Mouse (Mus musculus): Measurements from ENCODE around the gene Angptl2. TPM values are rescaled to one million over a fixed set of nuclear protein-coding genes. Genes with fewer than 3 reads are reported as not detected.

Gene Angptl2
- polyA plus RNA-seq, 1 experiment from 2014 or later = 17.9 TPM

DNA sequence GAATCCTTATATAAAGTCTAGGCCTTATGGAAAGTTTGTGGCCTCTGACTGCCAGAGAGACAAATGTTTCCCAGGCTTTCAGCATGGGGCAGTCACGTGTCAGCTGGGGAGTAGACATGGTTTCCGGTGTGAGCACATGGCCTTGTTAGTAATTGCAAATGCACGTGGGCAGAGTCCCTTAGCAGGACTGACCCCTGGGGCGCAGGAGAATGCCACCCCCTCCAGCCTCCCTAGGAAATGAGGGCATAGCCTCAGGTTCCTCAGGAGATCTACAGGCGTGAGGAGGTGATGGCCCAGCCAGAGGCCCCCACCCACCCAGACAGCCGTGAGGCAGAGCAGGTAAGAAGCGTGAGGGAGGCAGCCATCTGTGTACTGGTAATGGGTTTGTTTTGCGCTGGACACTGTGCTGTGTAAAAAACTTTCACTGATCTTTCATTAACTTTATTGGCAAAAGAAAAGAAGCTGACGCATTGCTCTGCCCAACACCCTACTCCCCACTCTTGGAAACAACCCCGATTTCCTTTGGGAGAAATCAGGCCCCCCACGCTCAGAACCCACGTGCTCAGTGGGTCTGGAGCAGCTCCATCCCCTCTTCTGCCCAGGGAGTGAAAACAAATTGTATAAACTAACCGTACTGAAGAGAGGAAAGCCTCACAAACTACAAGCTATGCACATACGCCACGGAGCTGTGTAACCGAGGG lies 35.8 kb upstream of the Angptl2 start:
- ATAC-seq (ENCODE audit: low FRiP score) = peak; percentile 17; the same call in 1 of the 2 replicates

DNA sequence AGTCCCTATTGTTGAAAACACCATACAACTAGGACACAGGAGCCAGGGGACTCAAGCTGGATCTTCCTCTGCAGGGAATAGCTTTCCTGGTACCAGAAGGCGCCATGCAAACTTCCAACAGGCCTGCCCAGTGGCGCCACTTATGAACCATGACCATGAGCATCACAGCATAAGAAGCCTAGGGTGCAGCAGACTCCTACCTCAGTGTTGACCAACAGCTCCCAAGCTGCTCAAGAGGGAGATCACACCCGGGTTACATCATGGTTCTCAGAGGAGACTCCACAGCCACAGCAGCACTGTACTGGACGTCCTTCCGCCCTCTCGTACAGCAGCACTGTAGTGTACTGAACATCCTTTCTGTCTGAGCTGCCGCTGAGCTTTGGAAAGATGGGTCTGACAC lies 32.5 kb upstream of the Angptl2 start:
- Histone ChIP-seq H3K36me3 (no peaks in the 10 kb centered on the region), H3K9me3 (no peaks in the 10 kb centered on the region), H3K9ac (no peak overlapping the region), H3K4me2 (no peak overlapping the region), H3K4me1 (replicated peaks) (peaks cover 33% of the 10 kb centered on the region), H3K27me3 (no peaks in the 10 kb centered on the region), H3K27ac (no peak overlapping the region), H3K4me3 (no peak overlapping the region)
- 94% methylated on average over 7 of the region's 7 CpGs for WGBS
- ATAC-seq (ENCODE audit: low FRiP score) = no peak

More for the DNA sequence above, 35.8 kb upstream of the Angptl2 start:
- Histone ChIP-seq H3K4me1 (replicated peaks) (peaks cover 42% of the 10 kb centered on the region), H3K36me3 (no peaks in the 10 kb centered on the region), H3K27me3 (no peaks in the 10 kb centered on the region), H3K4me3 (no peak overlapping the region), H3K9ac (no peak overlapping the region), H3K27ac (peak overlapping the region; percentile 72), H3K4me2 (no peak overlapping the region), H3K9me3 (no peaks in the 10 kb centered on the region)
- WGBS = 45% methylated on average over 16 of the region's 16 CpGs

DNA sequence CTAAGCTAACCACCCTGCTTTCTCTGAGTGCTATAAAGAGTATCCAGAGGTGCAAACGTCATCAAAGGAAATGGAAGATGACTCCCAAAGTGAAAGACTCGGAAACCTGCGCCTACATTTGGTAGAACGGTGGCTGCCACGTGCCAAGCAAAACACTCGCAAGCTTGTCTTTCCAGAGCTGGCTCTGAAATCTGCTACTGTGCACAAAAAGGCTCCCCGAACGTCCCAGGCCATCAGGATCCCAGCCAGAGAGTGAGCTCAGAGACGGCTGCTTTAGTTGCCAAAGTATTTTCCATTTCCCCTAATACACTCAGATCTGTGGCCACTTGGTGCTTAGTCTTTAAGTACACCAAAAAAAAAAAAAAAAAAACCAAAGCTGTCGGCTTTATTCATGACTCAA lies 31.2 kb upstream of the Angptl2 start:
- no peak for ATAC-seq (ENCODE audit: low FRiP score)
- H3K4me2 ChIP-seq = no peak overlapping the region
- no peak overlapping the region for H3K4me3 ChIP-seq
- peaks cover 26% of the 10 kb centered on the region for H3K4me1 ChIP-seq (replicated peaks)
- H3K36me3 ChIP-seq = no peaks in the 10 kb centered on the region
- no peaks in the 10 kb centered on the region for H3K27me3 ChIP-seq
- H3K27ac ChIP-seq = no peak overlapping the region
- 90% methylated on average over 10 of the region's 10 CpGs for WGBS
- no peaks in the 10 kb centered on the region for H3K9me3 ChIP-seq
- no peak overlapping the region for H3K9ac ChIP-seq

DNA sequence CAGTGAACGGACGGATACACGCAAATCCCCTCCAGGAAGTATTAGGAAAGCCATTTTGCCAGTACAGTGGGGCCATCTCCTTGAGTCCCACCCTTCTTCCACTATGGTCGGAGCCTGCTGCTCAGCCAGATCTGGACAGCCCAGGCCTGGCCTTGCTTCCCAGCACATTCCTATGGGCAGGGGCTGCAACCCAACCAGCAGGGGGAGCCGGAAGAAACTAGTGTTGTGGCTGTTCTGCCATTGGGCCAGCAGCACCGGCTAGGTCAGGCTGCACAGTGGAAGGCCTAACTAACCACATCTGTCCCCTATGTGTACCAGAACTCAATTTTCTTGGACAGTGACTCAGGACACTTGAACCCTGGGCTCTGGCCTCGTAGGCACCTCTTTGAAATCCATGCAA lies 30.6 kb upstream of the Angptl2 start:
- no peaks in the 10 kb centered on the region for H3K9me3 ChIP-seq
- no peaks in the 10 kb centered on the region for H3K36me3 ChIP-seq

DNA sequence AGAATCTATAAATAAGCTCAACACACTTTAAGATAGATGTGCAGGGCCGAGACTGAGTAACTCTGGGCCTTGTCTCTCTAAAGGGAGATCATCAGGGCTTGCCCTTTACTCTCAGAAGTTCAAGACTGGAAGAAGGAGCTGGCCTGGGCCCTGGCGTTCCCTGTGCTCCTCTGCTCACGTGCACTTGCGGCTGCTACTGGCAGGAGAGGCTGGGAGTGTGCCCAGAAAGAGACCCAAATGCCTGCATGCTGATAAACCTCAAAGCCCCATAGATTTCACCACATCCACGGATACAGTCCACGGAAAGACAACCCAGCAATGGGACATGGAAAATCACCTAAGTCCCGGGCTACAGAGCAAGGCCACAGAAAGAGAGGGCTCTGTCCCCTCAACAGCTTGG lies 29.4 kb upstream of the Angptl2 start:
- no peak for ATAC-seq (ENCODE audit: low FRiP score)
- no peaks in the 10 kb centered on the region for H3K27me3 ChIP-seq
- H3K4me3 ChIP-seq = no peak overlapping the region
- 86% methylated on average over 7 of the region's 7 CpGs for WGBS
- H3K4me1 ChIP-seq (replicated peaks) = peaks cover 23% of the 10 kb centered on the region
- no peak overlapping the region for H3K4me2 ChIP-seq
- H3K27ac ChIP-seq = no peak overlapping the region
- no peaks in the 10 kb centered on the region for H3K36me3 ChIP-seq
- H3K9me3 ChIP-seq = no peaks in the 10 kb centered on the region
- no peak overlapping the region for H3K9ac ChIP-seq

More for the DNA sequence above, 30.6 kb upstream of the Angptl2 start:
- Histone ChIP-seq H3K4me3 (no peak overlapping the region), H3K4me1 (replicated peaks) (peaks cover 22% of the 10 kb centered on the region), H3K27ac (no peak overlapping the region), H3K9ac (no peak overlapping the region), H3K4me2 (no peak overlapping the region), H3K27me3 (no peaks in the 10 kb centered on the region)
- no peak for ATAC-seq (ENCODE audit: low FRiP score)
- 73% methylated on average over 7 of the region's 7 CpGs for WGBS

DNA sequence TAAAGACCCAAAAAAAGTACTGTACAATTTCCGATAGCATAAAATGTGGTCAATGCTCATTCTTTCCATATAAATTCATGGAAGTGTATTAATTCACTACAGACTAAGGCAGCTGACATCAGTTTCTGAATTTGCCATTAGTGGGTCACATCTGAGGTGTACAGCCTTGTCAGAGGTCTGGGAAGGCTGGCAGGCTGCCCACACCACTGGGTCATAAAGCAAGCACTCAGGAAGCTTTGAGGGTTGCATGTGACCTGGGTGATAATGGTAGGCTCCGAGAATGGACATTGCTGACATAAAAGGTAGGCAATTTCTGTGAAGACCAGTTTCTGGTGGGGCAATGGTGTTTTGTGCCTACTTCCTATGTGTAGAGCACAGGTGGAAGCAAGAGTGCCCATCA lies 28.0 kb upstream of the Angptl2 start:
- Histone ChIP-seq H3K4me1 (replicated peaks) (peaks cover 23% of the 10 kb centered on the region), H3K36me3 (peaks cover 5% of the 10 kb centered on the region; the same call in 1 of the 2 replicates), H3K4me3 (no peak overlapping the region), H3K27me3 (no peaks in the 10 kb centered on the region), H3K4me2 (no peak overlapping the region), H3K9ac (no peak overlapping the region), H3K27ac (no peak overlapping the region), H3K9me3 (no peaks in the 10 kb centered on the region)
- ATAC-seq (ENCODE audit: low FRiP score) = no peak
- WGBS = 92% methylated on average over 2 of the region's 2 CpGs

DNA sequence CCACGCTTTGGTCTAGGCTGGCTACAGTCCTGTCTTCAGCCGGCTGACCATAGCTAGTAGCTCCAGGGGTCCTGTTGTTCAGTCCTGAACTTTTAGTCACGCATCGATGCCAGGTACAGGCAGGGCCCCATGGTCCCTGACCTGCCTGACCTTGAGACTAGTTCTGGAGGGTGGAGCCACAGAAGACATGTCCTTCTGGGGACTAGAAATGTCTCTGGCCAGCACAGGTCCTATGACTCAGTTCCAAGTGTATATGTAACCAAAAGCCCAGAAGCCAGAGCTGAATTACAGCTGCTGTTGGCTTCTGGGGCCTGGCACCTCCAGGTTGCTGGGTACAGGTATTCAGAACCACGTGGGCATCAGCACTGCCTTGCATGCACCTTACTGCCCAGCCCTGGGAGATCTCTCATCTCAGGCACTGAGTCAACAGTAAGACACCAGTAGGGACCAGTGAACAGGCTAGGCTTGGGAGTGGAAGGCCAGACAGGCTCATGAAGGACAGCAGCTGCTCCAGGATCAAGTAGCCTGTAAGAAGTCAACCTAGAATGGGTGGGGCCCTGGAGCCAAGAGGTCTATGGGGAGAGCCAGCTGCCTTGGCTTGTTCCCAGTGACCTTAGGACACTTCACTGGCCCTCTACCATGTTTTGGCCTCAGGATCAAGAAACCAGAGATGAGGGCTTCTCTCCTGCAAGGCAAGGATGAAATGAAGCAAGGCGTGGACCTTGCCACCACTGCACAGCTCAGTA lies 26.8 kb upstream of the Angptl2 start:
- no peaks in the 10 kb centered on the region for H3K27me3 ChIP-seq
- no peak for ATAC-seq (ENCODE audit: low FRiP score)
- H3K9me3 ChIP-seq = no peaks in the 10 kb centered on the region
- no peak overlapping the region for H3K9ac ChIP-seq
- no peak overlapping the region for H3K4me3 ChIP-seq
- peaks cover 23% of the 10 kb centered on the region for H3K4me1 ChIP-seq (replicated peaks)
- H3K36me3 ChIP-seq = peaks cover 5% of the 10 kb centered on the region; the same call in 1 of the 2 replicates
- WGBS = 81% methylated on average over 6 of the region's 6 CpGs
- no peak overlapping the region for H3K27ac ChIP-seq
- H3K4me2 ChIP-seq = no peak overlapping the region

DNA sequence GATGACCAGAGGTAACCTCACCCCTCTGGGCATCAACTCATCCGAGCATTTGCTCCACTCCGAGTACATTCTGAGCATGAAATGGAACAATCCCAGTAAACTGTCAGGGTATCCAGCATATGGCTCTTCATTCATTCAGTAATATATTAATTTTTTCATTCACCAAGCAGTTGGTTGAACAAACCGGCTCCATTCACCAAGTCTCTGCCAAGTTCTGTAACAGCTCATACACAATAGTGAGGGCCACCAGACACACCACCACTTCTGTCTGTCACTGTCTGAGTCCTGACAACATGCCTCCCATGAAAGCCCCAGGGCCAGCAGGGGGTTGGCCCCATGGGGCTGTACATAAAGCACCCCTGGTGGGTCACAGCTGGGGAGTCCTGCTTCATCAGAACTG lies 25.9 kb upstream of the Angptl2 start:
- peaks cover 23% of the 10 kb centered on the region for H3K4me1 ChIP-seq (replicated peaks)
- peaks cover 5% of the 10 kb centered on the region; the same call in 1 of the 2 replicates for H3K36me3 ChIP-seq
- ATAC-seq (ENCODE audit: low FRiP score) = no peak
- H3K4me3 ChIP-seq = no peak overlapping the region
- H3K9ac ChIP-seq = no peak overlapping the region
- 69% methylated on average over 3 of the region's 3 CpGs for WGBS
- H3K4me2 ChIP-seq = no peak overlapping the region
- H3K27me3 ChIP-seq = no peaks in the 10 kb centered on the region
- no peak overlapping the region for H3K27ac ChIP-seq
- H3K9me3 ChIP-seq = no peaks in the 10 kb centered on the region

DNA sequence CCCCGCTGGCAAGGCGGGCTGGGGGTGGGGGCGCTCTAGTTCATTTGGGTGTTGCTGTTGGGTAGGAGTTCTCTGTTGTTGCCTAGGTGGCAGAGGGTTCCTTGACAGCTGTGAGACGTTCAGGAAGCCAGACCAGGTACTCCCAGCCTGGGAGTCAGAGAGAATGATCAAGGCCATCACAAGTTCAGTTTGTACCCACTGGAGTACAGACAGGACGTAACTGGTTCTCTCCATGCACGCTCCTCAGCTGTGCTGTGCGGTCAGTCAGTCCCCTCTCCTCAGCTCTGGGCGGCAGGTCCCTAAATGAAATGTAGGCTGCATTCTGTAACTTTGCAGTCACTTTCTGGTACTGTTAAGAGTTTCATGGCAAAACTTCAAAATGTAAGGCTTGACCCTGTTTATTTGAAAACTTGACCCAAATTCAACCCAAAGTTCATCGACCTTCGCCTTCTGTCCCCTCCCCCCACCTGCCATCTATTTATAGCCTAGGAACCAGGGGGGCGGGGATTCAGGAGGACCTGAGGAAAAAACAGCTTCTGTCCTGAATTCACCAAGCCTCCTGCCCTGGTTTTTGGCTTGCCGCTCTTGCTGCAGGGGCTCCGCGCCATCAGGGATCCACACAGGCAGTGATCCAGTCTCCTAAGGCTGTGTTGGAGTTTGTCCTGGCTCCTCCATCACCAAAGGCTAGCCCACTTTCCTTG lies 15.4 kb upstream of the Angptl2 start:
- no peaks in the 10 kb centered on the region for H3K9me3 ChIP-seq
- H3K4me1 ChIP-seq (replicated peaks) = peaks cover 25% of the 10 kb centered on the region
- no peak overlapping the region for H3K9ac ChIP-seq
- no peak overlapping the region for H3K27ac ChIP-seq
- no peaks in the 10 kb centered on the region for H3K27me3 ChIP-seq
- H3K36me3 ChIP-seq = 0 out of 2 replicates have a peak, but pooled peaks cover 4% of the 10 kb centered on the region
- H3K4me3 ChIP-seq = no peak overlapping the region
- no peak for ATAC-seq (ENCODE audit: low FRiP score)
- no peak overlapping the region for H3K4me2 ChIP-seq
- 71% methylated on average over 14 of the region's 14 CpGs for WGBS

DNA sequence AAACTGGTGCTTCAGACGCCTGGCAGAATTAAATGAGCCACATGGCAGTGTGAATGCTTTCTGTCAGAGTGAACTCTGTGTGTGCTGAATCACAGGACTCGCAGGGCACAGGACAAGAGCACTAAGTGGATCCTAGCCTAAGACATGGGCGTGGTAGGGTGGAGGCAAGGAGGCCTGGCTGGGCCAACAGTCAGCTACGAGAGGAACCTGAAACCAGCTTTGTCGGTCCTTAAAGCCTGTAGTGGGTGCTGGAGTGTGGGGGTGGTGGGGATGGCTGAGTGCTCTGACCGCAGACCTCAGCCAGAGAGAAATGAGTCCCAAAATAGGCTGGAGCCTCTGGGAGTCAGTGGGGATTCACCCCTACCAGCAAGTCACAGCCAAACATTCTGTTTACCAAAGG lies 12.6 kb upstream of the Angptl2 start:
- ATAC-seq (ENCODE audit: low FRiP score) = no peak
- Histone ChIP-seq H3K4me3 (no peak overlapping the region), H3K27ac (peak overlapping the region; percentile 44; the same call in 1 of the 2 replicates), H3K4me1 (replicated peaks) (peaks cover 44% of the 10 kb centered on the region), H3K4me2 (no peak overlapping the region), H3K9me3 (no peaks in the 10 kb centered on the region), H3K36me3 (0 out of 2 replicates have a peak, but pooled peaks cover 4% of the 10 kb centered on the region), H3K9ac (peak overlapping the region; percentile 35; the same call in 1 of the 2 replicates), H3K27me3 (no peaks in the 10 kb centered on the region)
- 52% methylated on average over 6 of the region's 6 CpGs for WGBS

DNA sequence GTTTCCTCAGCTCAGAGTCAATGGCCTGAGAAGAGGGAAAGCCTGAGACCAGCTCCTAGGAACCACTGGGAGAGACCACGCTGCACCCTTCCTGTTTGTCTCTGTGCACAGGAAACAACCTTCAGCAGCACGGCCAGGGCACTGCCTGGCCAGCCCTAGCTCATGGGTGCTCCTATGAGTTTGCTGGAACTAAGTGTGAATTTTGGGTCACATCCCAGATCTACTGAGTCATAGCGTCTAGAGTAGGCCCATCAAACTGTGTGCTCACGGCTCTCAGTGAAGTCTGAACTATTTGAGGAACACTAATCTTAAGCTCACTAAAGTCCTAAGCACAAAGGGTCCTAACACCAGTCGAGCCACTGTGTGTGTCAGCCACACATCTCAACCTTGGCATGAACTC lies 10.9 kb upstream of the Angptl2 start:
- peaks cover 44% of the 10 kb centered on the region for H3K4me1 ChIP-seq (replicated peaks)

DNA sequence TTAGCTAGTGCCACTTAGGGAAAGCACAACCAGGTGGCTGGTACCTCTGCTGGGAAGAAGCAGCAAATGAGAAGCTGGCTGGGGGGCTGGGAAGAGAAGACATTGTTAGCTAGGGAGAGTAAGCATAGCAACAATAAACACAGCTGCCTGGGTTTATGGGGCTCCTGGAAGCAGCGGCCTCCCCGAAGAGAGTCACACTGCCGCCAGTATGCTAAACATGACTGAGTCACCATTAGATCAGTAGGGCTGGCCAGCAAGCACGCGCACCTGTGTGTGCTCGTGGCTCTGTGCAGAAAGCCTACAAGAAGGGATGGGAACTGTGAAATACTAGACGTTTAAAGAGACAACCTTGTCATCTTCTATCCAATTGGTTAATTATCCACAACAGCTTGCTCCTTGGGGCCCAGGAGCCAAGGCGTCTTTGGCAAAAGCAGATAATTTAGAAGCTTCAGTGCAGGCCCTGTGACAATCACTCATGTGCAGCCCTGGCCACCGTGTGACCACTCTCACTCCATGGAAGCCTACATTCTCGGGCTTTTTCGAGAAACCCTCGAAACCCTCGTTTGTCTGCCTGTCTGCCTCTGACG lies 9.8 kb upstream of the Angptl2 start:
- Histone ChIP-seq H3K27me3 (no peaks in the 10 kb centered on the region), H3K4me1 (replicated peaks) (peaks cover 50% of the 10 kb centered on the region), H3K36me3 (no peaks in the 10 kb centered on the region), H3K9ac (no peak overlapping the region), H3K4me3 (no peak overlapping the region), H3K4me2 (no peak overlapping the region), H3K27ac (peak overlapping the region; percentile 65), H3K9me3 (no peaks in the 10 kb centered on the region)
- ATAC-seq (ENCODE audit: low FRiP score) = 0 out of 2 replicates have a peak, but pooled peaks have one; percentile 40
- 51% methylated on average over 14 of the region's 14 CpGs for WGBS

More for the DNA sequence above, 10.9 kb upstream of the Angptl2 start:
- Histone ChIP-seq H3K4me2 (no peak overlapping the region), H3K27me3 (no peaks in the 10 kb centered on the region), H3K9ac (no peak overlapping the region), H3K9me3 (no peaks in the 10 kb centered on the region), H3K4me3 (no peak overlapping the region), H3K36me3 (0 out of 2 replicates have a peak, but pooled peaks cover 4% of the 10 kb centered on the region), H3K27ac (no peak overlapping the region)
- no peak for ATAC-seq (ENCODE audit: low FRiP score)
- WGBS = 90% methylated on average over 5 of the region's 5 CpGs
